Mouse (Mus musculus): Measurements from ENCODE around the gene Dnase2b. TPM values are rescaled to one million over a fixed set of nuclear protein-coding genes. Genes with fewer than 3 reads are reported as not detected.
A peak's percentile ranks its signal among the peaks of the same experiment; 100 is the strongest.

Dnase2b gene
- polyA plus RNA-seq, 2 experiments from 2014 or later = not detected

- no peak for ATAC-seq
Observed at GRCm38 (mm10) chr3:146567884-146568530, 47.4 kb downstream of the Dnase2b start.

GRCm38 (mm10) chr3:146567366-146567765 lies 48.0 kb downstream of the Dnase2b start:
- no peak for ATAC-seq

- ATAC-seq = no peak
Observed at GRCm38 (mm10) chr3:146565065-146565411, 50.4 kb downstream of the Dnase2b start.

GRCm38 (mm10) chr3:146564268-146565064 lies 50.9 kb downstream of the Dnase2b start:
- ATAC-seq = peak; percentile 90

- no peak for ATAC-seq
Observed at GRCm38 (mm10) chr3:146562936-146563335, 52.5 kb downstream of the Dnase2b start.

GRCm38 (mm10) chr3:146557507-146557906 lies 57.9 kb downstream of the Dnase2b start:
- no peak for ATAC-seq

GRCm38 (mm10) chr3:146556567-146556966 lies 58.8 kb downstream of the Dnase2b start:
- ATAC-seq = no peak

GRCm38 (mm10) chr3:146554816-146555215 lies 60.6 kb downstream of the Dnase2b start:
- ATAC-seq = no peak

- no peak for ATAC-seq
Observed at GRCm38 (mm10) chr3:146543632-146544031, 71.8 kb downstream of the Dnase2b start.

- ATAC-seq = no peak
Observed at GRCm38 (mm10) chr3:146540521-146541273, 74.7 kb downstream of the Dnase2b start.

- no peak for ATAC-seq
Observed at GRCm38 (mm10) chr3:146534986-146535385, 80.4 kb downstream of the Dnase2b start.

Other genes starting within 250 kb of the Dnase2b start
- 1 to 10 TPM in 1 of 2 experiments, under 1 TPM in 1; 0.62 to 1.1 TPM for gene Ssx2ip, start 211.0 kb downstream of the Dnase2b start, polyA plus RNA-seq (2017; shearing (Covaris generic))
- 1 to 10 TPM; 6.0 to 8.3 TPM for gene Ctbs, start 165.8 kb downstream of the Dnase2b start, polyA plus RNA-seq (2017; shearing (Covaris generic))
- 1 to 10 TPM; 7.8 to 8.7 TPM for gene Spata1, start 115.8 kb downstream of the Dnase2b start, polyA plus RNA-seq (2017; shearing (Covaris generic))
- 100 to 1,000 TPM; 270 to 377 TPM for gene Gng5, start 115.8 kb downstream of the Dnase2b start, polyA plus RNA-seq (2017; shearing (Covaris generic))
- 10 to 100 TPM; 37.8 to 49.8 TPM for gene Rpf1, start 94.2 kb downstream of the Dnase2b start, polyA plus RNA-seq (2017; shearing (Covaris generic))
- gene Uox, start 45.2 kb downstream of the Dnase2b start, polyA plus RNA-seq (2017; shearing (Covaris generic)) = not detected
- not detected for gene 4930503B20Rik, start 35.7 kb upstream of the Dnase2b start, polyA plus RNA-seq (2017; shearing (Covaris generic))
- gene Samd13, start 70.0 kb upstream of the Dnase2b start, polyA plus RNA-seq (2017; shearing (Covaris generic)) = under 1 TPM in 1 of 2 experiments, not detected in 1; 0.52 TPM
- gene Prkacb, start 197.4 kb upstream of the Dnase2b start, polyA plus RNA-seq (2017; shearing (Covaris generic)) = 100 to 1,000 TPM; 121 to 154 TPM
- not detected for gene Ttll7, start 236.8 kb upstream of the Dnase2b start, polyA plus RNA-seq (2017; shearing (Covaris generic))

Measured in CD4-positive, CD25-positive, alpha-beta regulatory T cell, adult 4 months (primary cell).